Mouse (Mus musculus) adrenal gland, postnatal 36 days (tissue): ENCODE data around the gene Snx11. TPM values are rescaled to one million over a fixed set of nuclear protein-coding genes. Genes with fewer than 3 reads are reported as not detected.
A peak's percentile ranks its signal among the peaks of the same experiment; 100 is the strongest.

ENCODE experiments used
- DNase-seq, 2 experiments: peaks; one replicate each; pipeline ENCODE4 v3.0.0; 2021; ENCODE audit warnings: mixed read lengths in 1 of 2
- total RNA-seq, 2 experiments: library from RNA; stranded (reverse); gene quantifications; 2 replicates each; pipeline ENCODE4 v1.2.3; 2021

Gene Snx11
- total RNA-seq, 2 experiments from 2014 or later, result 21.1 to 35.0 TPM

DNA sequence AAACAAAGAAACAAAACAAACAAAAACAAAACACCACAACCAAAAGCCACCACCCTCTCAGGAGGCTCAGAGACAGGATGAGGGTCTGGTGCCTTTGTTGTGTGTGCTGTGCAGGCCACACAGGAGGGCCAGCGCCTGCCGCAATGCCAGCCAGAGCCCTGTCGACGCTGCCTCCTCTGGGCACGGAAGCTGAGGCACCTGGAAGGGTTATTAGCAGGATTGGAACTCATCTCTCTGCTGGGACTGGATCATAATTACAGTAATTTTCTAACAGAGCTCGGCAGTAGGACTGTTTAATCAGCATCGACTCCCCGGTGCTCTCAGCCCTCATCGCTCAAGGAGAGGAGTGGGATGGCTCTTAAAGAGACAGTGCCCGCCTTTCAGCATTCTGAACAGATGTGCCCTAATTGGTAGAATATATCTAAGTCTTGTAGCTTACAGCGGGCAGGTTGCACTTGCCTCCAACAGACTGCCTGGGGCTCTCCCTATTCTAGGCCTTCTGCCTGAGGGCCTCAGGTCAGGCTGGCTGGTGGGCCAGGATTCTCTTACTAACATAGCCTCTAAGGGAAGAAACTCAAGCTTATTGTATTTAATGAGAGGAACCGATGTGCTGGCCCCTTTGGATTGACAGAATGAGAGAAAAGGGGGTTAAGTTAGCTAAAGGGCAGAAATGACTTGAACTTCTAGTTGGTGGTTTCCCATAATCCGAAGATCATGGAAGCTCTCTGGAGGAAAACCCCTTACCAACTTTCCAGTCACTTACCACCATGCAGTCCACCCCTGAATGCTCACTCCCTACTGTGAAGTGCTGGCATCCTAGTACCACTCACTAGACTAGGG lies 12.6 kb downstream of the Snx11 start:
- DNase-seq, result no peak

DNA sequence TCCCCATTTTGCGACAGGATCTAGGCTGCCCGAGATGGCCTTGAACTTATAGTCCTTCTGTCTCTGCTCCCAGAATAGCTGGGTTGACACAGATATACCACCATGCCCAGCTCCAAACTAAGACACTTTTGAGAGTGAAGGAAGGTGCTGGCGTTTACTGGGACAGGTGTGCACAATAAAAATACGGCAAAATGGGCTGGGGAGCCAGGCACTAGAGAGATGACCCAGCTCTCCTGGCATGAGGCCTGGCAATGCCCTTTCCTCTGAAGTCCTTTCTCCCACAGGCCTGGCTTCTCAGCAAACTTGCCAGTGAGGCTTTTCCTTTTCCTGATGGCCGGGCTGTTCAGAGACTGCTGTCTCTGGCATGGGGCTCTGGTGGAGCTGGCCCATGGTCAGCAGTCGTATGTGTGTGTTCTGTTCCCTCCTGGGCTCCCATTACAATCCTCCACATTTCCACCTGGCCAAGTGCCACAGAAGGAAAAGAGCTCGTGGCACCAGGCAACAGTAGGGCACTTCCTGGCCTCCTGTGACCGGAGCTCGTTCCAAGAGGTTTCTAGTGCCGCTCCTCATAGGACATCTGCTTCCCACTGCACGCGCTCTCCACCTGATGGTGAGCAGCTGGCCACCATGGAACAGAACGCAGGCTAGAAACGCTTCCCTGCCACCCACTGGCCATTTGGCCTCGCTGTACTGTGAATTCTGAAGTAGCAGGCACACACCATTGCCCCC lies 14.5 kb downstream of the Snx11 start:
- peak in 1 of 2 experiments; percentile 50 for DNase-seq

DNA sequence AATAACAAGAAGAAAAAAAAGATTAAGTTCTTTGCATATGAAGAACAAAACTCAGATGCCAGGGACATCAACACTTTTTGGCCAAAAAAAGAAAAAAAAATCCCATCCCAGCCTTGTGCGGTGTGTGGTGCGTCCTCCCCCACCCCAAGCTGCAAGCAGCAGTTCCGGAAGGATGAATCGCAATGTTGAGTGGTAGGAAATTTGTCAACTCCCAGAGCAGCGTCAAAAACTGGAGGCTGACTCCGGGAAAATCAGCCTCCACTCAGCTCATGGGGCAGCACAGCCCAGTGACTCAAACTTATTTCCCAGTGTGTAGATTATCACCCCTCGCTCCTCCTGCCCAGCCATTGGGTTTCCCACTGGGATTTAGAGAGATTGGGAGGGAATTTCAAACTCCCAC lies 15.4 kb downstream of the Snx11 start:
- DNase-seq, result no peak

GRCm38 (mm10) chr11:96760042-96760441 lies 17.3 kb downstream of the Snx11 start:
- DNase-seq, result peak in 1 of 2 experiments; percentile 61

- no peak for DNase-seq
These were observed 19.0 kb downstream of the Snx11 start for GRCm38 (mm10) chr11:96758402-96758801.

GRCm38 (mm10) chr11:96757421-96757820 lies 19.9 kb downstream of the Snx11 start:
- DNase-seq, result no peak

- no peak for DNase-seq
These were observed 22.1 kb downstream of the Snx11 start for GRCm38 (mm10) chr11:96755298-96755697.

DNA sequence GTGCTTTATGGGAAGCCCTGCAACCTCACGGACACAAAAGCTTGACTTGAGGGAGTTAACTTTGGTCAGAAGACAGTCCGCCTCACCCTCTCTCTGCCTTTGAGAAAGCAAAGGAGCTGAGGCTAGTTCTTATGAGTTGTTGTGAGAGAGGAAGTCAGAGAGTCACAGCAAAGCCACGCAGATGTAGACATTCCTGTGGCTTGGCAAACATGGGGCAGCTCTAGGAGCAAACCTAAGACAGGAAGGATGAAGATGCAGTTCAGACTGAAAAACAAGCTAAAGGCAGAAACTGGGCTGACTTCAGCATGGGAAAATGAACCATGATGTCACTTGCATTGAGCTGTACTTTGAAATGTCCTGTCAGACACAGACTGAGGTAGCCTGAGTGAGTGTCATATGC lies 29.8 kb downstream of the Snx11 start:
- DNase-seq, result no peak

DNA sequence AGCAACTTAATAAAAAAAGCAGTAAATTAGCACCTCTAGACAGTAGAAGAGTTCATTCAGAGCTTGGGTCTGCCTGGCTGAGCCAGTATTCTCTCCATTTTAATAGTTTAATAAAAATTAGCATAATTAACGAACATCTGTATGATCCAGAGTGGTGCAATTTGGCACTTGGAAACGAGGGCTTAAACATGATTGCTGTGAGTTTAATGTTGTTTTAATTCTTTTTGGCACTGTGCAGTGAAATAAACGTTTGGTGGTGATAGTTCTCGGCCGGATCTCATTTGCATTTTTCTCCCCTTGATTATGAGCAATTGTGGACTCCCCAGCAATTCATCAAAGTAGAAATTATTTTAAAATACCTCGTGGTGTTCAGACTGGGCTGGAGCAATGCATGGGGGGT lies 30.7 kb downstream of the Snx11 start:
- no peak for DNase-seq

GRCm38 (mm10) chr11:96743891-96744290 lies 33.5 kb downstream of the Snx11 start:
- DNase-seq, result no peak

GRCm38 (mm10) chr11:96743000-96743399 lies 34.4 kb downstream of the Snx11 start:
- no peak for DNase-seq

DNA sequence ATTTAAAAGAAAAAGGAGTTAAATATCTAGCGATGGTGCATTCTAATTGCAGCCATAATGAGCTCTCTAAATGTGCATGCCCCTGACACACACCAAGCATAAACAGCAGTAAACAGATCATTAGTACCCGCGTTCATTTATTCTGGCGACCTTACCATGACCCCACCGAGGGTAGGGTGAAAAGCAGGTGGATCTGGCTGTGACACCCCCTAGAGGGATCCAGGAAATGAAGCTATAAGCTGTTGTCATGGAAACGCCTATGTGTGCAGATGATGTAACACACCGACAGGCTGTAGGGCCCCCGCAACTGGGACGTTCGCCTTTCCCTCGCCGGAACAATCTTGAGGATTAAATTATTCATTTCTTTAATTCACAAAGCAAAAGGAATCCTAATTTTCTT lies 35.4 kb downstream of the Snx11 start:
- DNase-seq, result no peak

GRCm38 (mm10) chr11:96740796-96741195 lies 36.6 kb downstream of the Snx11 start:
- no peak for DNase-seq

DNA sequence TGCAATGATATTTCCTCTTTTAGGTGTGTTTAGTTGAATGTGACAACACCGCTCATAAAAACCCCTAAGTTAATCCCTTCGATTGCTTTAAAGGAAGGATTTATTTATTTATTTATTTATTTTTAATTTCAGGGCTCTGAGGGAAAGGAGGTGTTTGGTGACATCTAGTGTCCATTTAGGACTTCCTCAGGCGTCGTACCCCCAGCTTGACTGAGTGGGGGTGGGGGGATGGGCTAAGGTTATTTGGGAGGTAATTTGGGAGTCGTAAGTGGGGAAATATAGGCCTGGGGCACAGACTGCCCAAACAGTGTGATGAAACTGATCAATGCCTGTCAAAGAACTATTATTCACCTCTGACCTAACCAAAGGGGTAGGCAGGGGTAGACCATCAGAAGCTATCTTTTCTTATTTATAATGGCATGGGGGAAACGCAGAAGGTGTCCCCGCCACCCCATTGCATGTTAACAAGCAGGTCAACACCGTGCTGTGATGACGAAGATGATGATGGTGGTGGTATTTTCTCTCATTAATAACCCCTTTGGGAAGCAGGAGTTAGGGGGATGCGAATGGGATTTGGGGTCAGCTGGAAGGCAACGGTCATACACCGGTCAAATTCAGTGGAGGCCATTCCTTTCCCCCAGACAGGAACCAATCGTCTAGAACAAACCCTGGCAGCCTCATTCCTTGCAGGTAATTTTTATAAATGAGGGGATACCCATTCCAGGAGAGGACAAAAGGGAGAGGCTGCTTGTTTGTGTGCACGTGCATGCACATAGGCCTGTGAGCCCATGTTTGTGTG lies 39.5 kb downstream of the Snx11 start:
- DNase-seq, result no peak

GRCm38 (mm10) chr11:96736361-96736760 lies 41.0 kb downstream of the Snx11 start:
- DNase-seq, result no peak

- DNase-seq, result peak; percentile 72 to 73
These were observed 41.5 kb downstream of the Snx11 start for GRCm38 (mm10) chr11:96735908-96736307.

DNA sequence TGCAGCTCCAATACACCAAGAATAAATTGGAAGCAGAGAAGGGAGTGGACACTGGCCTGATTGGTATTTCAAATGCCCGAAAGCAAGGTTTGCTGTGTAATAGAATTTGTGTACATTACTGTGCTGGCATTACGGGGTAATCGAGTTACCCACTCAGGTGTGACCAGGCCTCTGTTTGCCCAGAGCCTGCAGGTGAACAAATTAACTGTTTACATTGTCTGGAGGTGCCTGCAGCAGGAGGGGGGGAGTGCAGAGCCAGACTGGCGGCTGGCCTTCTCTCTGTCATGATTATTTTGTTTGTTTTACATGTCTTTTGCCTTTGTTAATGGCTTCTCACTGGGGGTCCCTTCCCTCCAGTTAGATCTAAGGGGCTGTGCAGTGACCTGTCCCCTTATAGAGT lies 44.7 kb downstream of the Snx11 start:
- no peak for DNase-seq

- DNase-seq, result no peak
These were observed 47.0 kb downstream of the Snx11 start for GRCm38 (mm10) chr11:96730327-96730726.

DNA sequence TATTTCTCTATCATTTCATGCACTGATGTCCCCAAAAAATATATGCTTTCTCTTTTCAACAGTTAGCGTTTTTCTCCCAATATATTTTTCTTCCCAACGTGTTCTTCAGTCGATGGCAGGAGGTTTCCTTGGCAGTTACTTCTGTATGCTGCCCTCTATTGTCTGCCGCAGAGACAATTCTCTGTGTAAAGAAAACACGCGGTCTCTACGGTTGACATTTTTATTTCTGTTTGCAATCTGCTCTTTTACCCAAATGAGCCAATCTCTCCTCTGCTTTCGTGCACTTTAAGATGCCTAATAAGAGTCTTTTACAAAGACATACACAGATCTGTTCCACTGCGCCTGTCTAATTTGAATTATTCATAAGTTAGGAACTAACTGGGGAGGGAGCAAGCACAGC lies 47.9 kb downstream of the Snx11 start:
- DNase-seq, result no peak

GRCm38 (mm10) chr11:96728577-96728976 lies 48.8 kb downstream of the Snx11 start:
- DNase-seq, result no peak

GRCm38 (mm10) chr11:96725833-96726232 lies 51.5 kb downstream of the Snx11 start:
- DNase-seq, result no peak

DNA sequence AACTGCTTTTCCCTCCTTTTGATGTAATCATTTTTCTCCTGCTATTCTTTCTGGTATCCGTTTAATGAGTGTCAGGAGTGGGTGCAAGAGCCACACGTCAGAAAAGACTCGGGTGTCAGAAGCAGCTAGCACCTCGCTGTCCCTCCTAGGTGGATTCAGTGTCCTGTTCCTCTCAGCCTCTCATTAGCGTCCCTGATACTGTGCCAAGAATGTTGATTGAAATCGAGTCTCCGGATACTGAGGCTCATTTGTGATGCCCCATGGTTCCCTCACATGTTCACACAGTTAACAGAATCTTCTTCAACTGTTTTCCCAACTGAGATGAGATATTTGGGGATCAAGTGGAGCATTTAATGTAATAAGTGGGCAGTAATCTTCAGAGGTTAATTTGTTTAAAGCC lies 58.8 kb downstream of the Snx11 start:
- DNase-seq, result no peak
